18 mouse cellular contexts compared by ENCODE assay signal in genomic region chr5:141055596-141056343, GRCm38 (mm10). TPM values are rescaled to one million over a fixed set of nuclear protein-coding genes. Genes with fewer than 3 reads are reported as not detected.
DNase-seq lines count a peak whose midpoint lies in the region; ATAC-seq lines count a peak whose summit lies in the region.
"Had no signal": no experiment of that assay in that cellular context is flagged by ENCODE, and none has a peak within 500 bp of the region (broad histone marks: within the 10 kb centered on the region; RNA-seq: fewer than 3 reads in every experiment).

No protein-coding gene starts in this region.

- H3K36me3 ChIP-seq in embryonic facial prominence, embryonic 11.5 days (replicated peaks; ENCODE audit: control insufficient read depth, insufficient read depth, low read depth, low read length) = no peaks in the 10 kb centered on the region
- H3K36me3 ChIP-seq: liver, embryonic 13.5 days had no signal

- no peaks in the 10 kb centered on the region for H3K9me3 ChIP-seq in embryonic facial prominence, embryonic 11.5 days (replicated peaks; ENCODE audit: control insufficient read depth, low read length)

- no peak for ATAC-seq in embryonic facial prominence, embryonic 11.5 days (replicated peaks; ENCODE audit: insufficient number of reproducible peaks, low FRiP score, low TSS enrichment, low read depth)
- ATAC-seq in neutrophil, adult 5-6 weeks (ENCODE audit: extremely low read depth, insufficient number of reproducible peaks, low FRiP score, poor library complexity, severe bottlenecking) = peak; percentile 78
- ATAC-seq: hindbrain, postnatal 0 days had no signal

- 72% methylated on average over 10 of the region's 10 CpGs for WGBS in embryonic facial prominence, embryonic 11.5 days

- intact Hi-C loops in gastrocnemius, postnatal 36 days (cut with DNase I) = no loop called here
- intact Hi-C loops in left cerebral cortex, postnatal 14 days (cut with DNase I) = no loop called here

- H3K27ac ChIP-seq in embryonic facial prominence, embryonic 11.5 days (replicated peaks; ENCODE audit: low read depth, low read length) = no peak overlapping the region
- H3K27ac ChIP-seq: hindbrain, postnatal 0 days; liver, embryonic 13.5 days had no signal

- DNase-seq in cerebellum, adult 9-11 months = peak; percentile 11
- DNase-seq in cerebellum, postnatal 36 days = no peak
- DNase-seq in B cell, adult 2 months = peak; percentile 70 to 76
- peak; percentile 35 for DNase-seq in embryonic facial prominence, embryonic 11.5 days (ENCODE audit: low spot score)
- no peak for DNase-seq in left cerebral cortex, adult 18-20 months (ENCODE audit: low spot score in 2 of 2)
- DNase-seq in gastrocnemius, postnatal 36 days = no peak
- no peak for DNase-seq in left cerebral cortex, postnatal 14 days (ENCODE audit: low spot score in 2 of 2)
- DNase-seq: adrenal gland, postnatal 25 days; heart, adult 11 months; kidney, adult 8-10 months; kidney, postnatal 4 days; liver, embryonic 13.5 days; thymus, postnatal 36 days had no signal

- no peaks in the 10 kb centered on the region for H3K27me3 ChIP-seq in embryonic facial prominence, embryonic 11.5 days (ENCODE audit: control insufficient read depth, insufficient read depth, low read length)
- H3K27me3 ChIP-seq: liver, embryonic 13.5 days; megakaryocyte, embryonic 14.5 days had no signal

- H3K4me1 ChIP-seq in embryonic facial prominence, embryonic 11.5 days (ENCODE audit: control insufficient read depth, insufficient read depth, low read length) = no peaks in the 10 kb centered on the region
- H3K4me1 ChIP-seq: liver, embryonic 13.5 days had no signal

- no peak overlapping the region for H3K4me3 ChIP-seq in embryonic facial prominence, embryonic 11.5 days (ENCODE audit: low read depth, low read length)
- H3K4me3 ChIP-seq: erythroblast, embryonic 14.5 days; liver, embryonic 13.5 days had no signal

- no peak overlapping the region for H3K9ac ChIP-seq in embryonic facial prominence, embryonic 11.5 days (replicated peaks; ENCODE audit: low read length)
- H3K9ac ChIP-seq: liver, embryonic 13.5 days had no signal

- no peak overlapping the region for H3K4me2 ChIP-seq in embryonic facial prominence, embryonic 11.5 days (ENCODE audit: low read depth, low read length)
- H3K4me2 ChIP-seq: liver, embryonic 13.5 days had no signal

RNA-seq across cellular contexts. Expression of gene Card11, which starts 55.4 kb away (rescaled TPM):
- polyA plus RNA-seq in embryonic facial prominence, embryonic 11.5 days (2014; fragmentation: Nextera tagmentation; extraction: Ambion mirVana) = 0.25 TPM in 1 of 2 replicates, not detected in the other
- 74.3 and 78.4 TPM in 2 replicates for total RNA-seq in neutrophil, adult 5-6 weeks (2017)
- total RNA-seq in left cerebral cortex, adult 18-20 months (2021) = under 1 TPM in 1 of 2 experiments, not detected in 1; 0.37 TPM
- 1 to 10 TPM in 1 of 2 experiments, under 1 TPM in 1; 0.51 to 1.1 TPM for total RNA-seq in gastrocnemius, postnatal 36 days (2021)
- under 1 TPM; 0.27 to 0.37 TPM for total RNA-seq in left cerebral cortex, postnatal 14 days (2021)
- total RNA-seq: hindbrain, postnatal 0 days; midbrain, postnatal 0 days had no signal

Comparison
In these comparisons a context has a peak if more than half of its experiments do, and no peak if none do; other contexts are left out.
1. DNase-seq: peak in cerebellum, adult 9-11 months (single experiment), B cell, adult 2 months (2 of 2) and embryonic facial prominence, embryonic 11.5 days (single experiment); none in cerebellum, postnatal 36 days (0 of 2), left cerebral cortex, adult 18-20 months (0 of 2), gastrocnemius, postnatal 36 days (0 of 2) and left cerebral cortex, postnatal 14 days (0 of 2).
2. RNA of gene Card11, which starts 55.4 kb away (total RNA-seq): 74.3 to 78.4 TPM in neutrophil, adult 5-6 weeks; 0.51 to 1.1 TPM in gastrocnemius, postnatal 36 days, 0.37 TPM in left cerebral cortex, adult 18-20 months and 0.27 to 0.37 TPM in left cerebral cortex, postnatal 14 days; every median in the first group is over 10 times any median in the second.